Mouse (Mus musculus): ENCODE measurements around the gene Trak1. TPM values are rescaled to one million over a fixed set of nuclear protein-coding genes. Genes with fewer than 3 reads are reported as not detected.
A peak's percentile ranks its signal among the peaks of the same experiment; 100 is the strongest.

Trak1 gene
- polyA plus RNA-seq, 1 experiment, result 64.3 TPM

DNA sequence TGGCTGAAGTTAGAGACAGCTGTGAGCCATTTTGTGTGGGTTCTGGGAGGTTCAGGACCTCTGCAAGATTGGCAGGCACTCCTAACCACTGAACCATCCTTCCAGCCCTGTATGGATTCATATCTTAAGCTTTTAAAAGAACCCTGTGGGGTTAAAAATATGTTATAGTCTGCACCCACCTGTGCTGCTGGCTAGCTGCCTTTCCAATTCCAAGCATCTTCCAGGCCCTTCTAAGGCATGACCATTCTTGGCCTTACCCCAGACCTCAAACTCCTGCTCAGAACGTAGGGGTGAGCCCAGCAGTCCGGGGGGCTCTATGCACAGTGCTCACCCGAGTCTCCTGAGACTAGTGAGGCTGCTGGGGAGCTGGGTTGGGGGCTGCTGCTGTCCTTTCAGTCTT is 121.7 kb downstream of the Trak1 start:
- peaks cover 14% of the 10 kb centered on the region for H3K4me1 ChIP-seq (ENCODE audit: control insufficient read depth, insufficient read depth, insufficient read length, low read length)
- no peak overlapping the region for H3K4me3 ChIP-seq (ENCODE audit: insufficient read depth, low read depth, low read length)
- H3K27ac ChIP-seq (replicated peaks; ENCODE audit: low read depth, low read length), result no peak overlapping the region

DNA sequence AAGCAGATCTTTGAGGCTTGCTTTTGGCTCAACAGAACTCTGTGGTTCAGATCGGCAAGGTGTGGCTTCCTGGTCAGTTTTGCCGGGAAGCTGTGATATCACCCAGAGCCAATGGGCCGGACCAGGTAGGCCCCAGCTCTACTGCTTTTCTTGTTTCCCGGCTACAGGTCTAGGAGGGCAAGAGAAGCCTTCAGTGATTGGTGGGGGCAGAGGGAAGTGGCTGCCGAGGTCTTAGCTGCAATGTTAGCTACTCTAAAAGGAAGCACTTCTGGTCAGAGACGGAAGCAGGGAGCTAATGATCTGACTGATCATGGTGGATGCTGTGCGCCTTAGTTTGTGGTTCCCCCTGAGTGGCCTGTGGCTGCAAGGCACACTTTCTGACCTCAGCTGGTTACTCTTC is 122.3 kb downstream of the Trak1 start:
- no peak overlapping the region for H3K4me3 ChIP-seq (ENCODE audit: insufficient read depth, low read depth, low read length)
- H3K4me1 ChIP-seq (ENCODE audit: control insufficient read depth, insufficient read depth, insufficient read length, low read length), result peaks cover 20% of the 10 kb centered on the region
- no peak overlapping the region for H3K27ac ChIP-seq (replicated peaks; ENCODE audit: low read depth, low read length)

DNA sequence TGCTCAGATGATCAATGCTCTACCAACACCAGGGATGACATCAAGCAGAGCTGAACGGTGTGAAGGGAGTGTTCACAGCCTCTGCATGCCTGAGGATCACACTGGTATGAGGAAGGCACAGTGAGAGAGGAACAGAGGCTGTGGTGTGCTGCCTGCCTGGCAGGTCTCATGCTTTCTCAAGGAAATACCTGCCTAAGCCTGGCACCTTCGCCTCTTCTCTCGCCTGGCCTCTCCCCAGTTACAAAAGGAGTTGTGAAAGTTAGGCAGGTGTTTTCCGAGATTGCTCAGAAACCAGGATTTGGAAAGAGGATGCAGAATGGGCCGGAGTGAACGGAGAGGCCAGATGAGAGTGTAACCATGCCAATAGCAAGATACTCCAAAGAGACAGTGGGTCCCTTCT is 123.5 kb downstream of the Trak1 start:
- peaks cover 24% of the 10 kb centered on the region for H3K4me1 ChIP-seq (ENCODE audit: control insufficient read depth, insufficient read depth, insufficient read length, low read length)
- no peak overlapping the region for H3K27ac ChIP-seq (replicated peaks; ENCODE audit: low read depth, low read length)
- no peak overlapping the region for H3K4me3 ChIP-seq (ENCODE audit: insufficient read depth, low read depth, low read length)

DNA sequence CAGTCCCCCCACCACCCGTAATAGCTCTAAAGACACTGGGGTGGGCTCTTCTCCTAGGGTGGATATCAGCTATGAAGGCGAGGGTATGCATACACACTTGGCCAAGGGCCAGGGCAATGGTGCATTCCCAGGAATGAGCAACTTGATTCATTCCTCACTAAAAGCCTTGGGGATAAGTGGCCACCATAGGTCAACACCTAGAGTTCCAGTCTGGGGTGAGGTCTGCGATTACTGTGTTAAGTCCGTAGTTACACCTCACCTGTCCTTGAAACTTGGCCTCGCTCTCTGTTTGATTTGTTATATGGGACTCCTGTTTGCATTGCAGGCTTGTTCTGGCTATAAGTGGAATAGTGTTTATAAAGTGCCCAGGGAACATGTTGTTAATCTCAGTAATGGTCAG is 125.1 kb downstream of the Trak1 start:
- Histone ChIP-seq H3K27ac (replicated peaks; ENCODE audit: low read depth, low read length) (no peak overlapping the region), H3K4me1 (ENCODE audit: control insufficient read depth, insufficient read depth, insufficient read length, low read length) (peaks cover 33% of the 10 kb centered on the region), H3K4me3 (ENCODE audit: insufficient read depth, low read depth, low read length) (no peak overlapping the region)

DNA sequence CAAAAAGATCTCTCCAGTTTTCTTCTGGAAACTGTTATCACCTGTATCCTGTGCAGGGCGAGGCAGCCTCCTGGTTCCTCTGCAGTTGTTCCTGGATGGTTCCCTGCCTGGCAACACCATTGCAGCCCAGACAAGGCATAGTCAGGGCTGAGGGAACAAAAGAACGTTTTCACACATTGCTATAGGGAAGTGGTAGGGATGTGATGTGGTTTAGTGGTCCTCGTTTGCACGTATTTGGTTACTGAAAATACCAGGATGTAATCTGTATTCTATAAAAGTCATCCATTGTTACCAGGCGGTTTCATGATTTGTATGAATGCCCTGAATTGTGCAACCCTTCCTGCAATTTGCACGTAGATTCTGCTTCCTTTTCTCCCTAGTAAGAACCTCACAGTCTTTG is 126.3 kb downstream of the Trak1 start:
- Histone ChIP-seq H3K4me3 (ENCODE audit: insufficient read depth, low read depth, low read length) (no peak overlapping the region), H3K4me1 (ENCODE audit: control insufficient read depth, insufficient read depth, insufficient read length, low read length) (peaks cover 36% of the 10 kb centered on the region), H3K27ac (replicated peaks; ENCODE audit: low read depth, low read length) (no peak overlapping the region)

DNA sequence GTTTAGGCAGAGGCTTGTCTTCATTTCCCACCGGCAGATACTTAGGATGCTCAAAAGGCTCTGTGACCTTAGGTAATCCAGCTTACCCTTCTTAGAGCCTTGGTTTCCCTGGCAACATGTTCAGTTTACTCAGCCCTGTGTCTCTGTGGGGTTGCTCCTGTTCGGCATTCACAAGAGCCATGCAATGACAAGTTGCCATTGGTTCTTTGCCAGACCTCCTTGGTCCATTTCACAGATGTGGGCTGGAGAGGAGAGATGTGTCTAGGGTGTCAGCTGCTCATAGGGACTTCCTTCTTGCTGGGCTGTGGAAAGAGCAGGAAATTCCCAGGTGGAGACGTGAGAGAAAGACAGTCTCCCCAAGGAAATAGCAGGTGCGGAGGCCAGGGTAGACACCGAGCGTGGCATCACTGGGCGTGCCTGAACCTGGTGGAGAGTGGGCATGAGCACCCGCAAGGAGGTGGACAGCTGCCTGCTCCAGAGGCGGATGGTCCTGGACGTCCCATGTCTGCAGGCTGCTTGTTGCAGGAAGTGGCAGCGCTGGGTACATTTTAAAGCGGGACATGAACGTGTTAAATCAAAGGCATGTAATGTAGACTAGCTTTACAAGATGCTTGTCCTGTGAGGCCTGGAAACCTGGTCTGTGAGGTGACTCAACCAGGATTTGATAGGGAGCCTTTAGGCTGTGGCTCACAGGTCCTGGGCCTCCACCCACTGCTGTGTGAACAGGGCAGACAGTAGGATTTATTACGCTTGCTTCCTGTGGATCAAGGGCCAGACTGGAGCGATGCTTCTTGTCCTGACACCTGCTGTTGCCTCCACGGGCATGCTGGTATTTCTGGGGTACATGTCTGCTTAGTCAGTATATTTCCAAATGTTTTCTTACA is 127.2 kb downstream of the Trak1 start:
- peaks cover 32% of the 10 kb centered on the region for H3K4me1 ChIP-seq (ENCODE audit: control insufficient read depth, insufficient read depth, insufficient read length, low read length)
- H3K4me3 ChIP-seq (ENCODE audit: insufficient read depth, low read depth, low read length), result no peak overlapping the region
- H3K27ac ChIP-seq (replicated peaks; ENCODE audit: low read depth, low read length), result no peak overlapping the region

DNA sequence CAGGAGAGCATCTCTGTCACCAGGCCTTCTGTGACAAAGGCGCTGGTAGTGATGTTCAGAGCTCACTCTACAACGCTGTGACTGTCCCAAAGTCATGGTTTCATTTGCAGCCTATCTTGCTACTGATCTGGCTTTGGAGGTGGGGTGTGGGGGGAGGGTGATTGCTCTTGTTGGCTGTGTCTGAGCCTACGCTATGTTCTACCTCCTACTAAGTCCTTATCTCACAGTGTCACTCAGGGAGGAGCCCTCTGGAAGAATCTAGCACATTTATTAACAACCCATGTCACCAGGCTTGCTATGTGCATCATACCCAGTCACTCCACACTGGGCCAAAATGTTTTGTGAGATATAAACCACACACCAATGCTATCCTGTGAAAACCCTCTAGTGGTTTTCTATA is 129.1 kb downstream of the Trak1 start:
- H3K27ac ChIP-seq (replicated peaks; ENCODE audit: low read depth, low read length), result no peak overlapping the region
- H3K4me1 ChIP-seq (ENCODE audit: control insufficient read depth, insufficient read depth, insufficient read length, low read length), result peaks cover 39% of the 10 kb centered on the region
- no peak overlapping the region for H3K4me3 ChIP-seq (ENCODE audit: insufficient read depth, low read depth, low read length)

DNA sequence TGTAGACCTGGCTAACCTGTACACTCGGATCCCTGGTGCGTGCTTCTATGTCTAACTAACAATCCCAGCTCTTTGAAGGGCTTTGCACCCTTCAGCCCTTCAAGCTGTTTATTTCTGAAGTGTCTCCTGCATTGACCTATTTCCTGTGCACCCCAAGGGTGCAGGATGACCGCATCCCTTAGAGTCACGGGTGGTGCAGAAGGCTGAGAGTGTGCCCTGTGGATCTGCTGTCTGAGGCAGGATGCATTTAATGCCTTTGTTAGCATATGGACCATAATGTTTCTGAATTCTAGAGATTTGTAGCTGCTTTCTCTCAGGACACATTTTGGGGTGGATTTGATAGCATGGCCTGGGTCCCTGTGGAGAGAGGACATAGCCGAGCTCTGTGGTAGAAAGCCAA is 129.6 kb downstream of the Trak1 start:
- peaks cover 39% of the 10 kb centered on the region for H3K4me1 ChIP-seq (ENCODE audit: control insufficient read depth, insufficient read depth, insufficient read length, low read length)
- H3K27ac ChIP-seq (replicated peaks; ENCODE audit: low read depth, low read length), result no peak overlapping the region
- H3K4me3 ChIP-seq (ENCODE audit: insufficient read depth, low read depth, low read length), result no peak overlapping the region

DNA sequence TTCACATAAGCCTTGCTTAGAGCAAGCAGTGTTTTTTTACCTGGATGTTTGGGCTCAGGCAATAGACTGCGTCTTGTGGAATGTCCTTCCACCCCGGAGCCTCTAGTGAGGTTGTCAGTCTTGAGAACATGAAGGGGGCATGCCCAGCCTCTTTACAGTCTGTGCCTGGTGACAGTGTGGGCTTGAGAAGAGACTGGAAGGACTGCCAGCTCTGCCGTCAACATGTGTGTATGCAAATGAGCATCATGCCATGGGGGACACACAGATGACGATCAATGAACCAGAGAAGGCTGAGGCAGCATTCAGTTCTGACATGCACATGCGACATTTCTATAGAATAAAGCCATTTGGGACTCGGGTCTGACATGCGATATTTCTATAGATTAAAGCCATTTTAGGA is 132.3 kb downstream of the Trak1 start:
- Histone ChIP-seq H3K4me3 (ENCODE audit: insufficient read depth, low read depth, low read length) (no peak overlapping the region), H3K27ac (replicated peaks; ENCODE audit: low read depth, low read length) (no peak overlapping the region), H3K4me1 (ENCODE audit: control insufficient read depth, insufficient read depth, insufficient read length, low read length) (peaks cover 44% of the 10 kb centered on the region)

DNA sequence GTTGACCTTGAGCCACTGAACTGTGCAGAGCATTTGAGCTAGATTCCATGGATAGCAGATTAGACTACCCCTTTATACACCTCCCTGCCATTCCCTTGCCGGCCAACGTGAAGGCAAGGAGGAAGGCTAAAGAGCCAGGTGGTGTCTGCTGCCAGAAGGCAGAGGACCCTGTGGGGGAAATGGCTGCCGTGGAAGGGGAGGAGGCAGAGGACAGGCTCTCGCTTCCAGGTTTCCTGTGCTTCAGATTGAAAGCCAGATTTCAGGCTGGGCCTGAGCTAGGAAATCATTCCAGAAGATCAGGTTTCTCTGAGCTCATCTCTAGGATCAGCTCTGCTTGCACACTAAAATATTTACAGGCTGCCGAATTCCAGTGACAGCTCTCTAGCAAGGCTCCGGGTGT is 133.1 kb downstream of the Trak1 start:
- H3K4me1 ChIP-seq (ENCODE audit: control insufficient read depth, insufficient read depth, insufficient read length, low read length), result peaks cover 43% of the 10 kb centered on the region
- no peak overlapping the region for H3K4me3 ChIP-seq (ENCODE audit: insufficient read depth, low read depth, low read length)
- H3K27ac ChIP-seq (replicated peaks; ENCODE audit: low read depth, low read length), result no peak overlapping the region

DNA sequence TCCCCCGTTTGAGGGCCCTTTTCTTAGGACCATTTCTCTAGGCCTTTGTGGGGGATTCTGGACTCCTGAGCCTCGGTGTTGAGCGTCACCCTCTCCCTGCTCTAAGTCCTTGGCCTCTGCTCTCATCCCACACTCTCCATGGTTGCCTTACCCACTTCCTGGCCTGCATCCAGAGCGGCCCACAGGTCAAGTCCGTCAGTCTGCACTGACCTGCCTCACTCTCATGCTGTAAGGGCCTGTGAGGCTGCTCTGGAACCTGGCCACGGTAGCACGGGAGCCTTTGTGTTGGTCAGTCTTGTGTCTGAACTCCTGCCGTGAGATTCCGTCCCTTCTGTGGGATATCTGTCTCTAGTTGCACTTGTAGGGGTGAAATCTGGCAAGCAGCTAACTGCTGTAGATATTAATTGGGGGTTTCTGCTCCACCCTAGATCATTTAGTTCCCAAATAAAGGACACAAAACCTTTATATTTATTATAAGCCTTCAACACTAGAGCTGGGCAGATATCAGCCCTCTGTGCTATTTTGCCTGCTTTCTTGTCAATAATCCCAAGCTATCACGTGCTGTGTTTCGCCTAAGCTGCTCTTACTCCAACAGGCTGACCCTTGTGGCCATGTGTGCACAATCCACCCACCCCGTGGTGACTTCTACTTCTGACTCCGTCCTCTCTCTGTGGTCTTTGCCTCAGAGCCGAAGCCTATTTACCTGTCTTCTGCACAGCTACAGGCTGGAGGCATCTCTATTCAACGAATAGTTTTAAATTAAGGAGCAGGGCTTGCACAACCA is 136.6 kb downstream of the Trak1 start:
- 0 out of 2 replicates have a peak overlapping the region, but pooled peaks have one; percentile 13 for H3K27ac ChIP-seq (replicated peaks; ENCODE audit: low read depth, low read length)
- no peak overlapping the region for H3K4me3 ChIP-seq (ENCODE audit: insufficient read depth, low read depth, low read length)
- peaks cover 39% of the 10 kb centered on the region for H3K4me1 ChIP-seq (ENCODE audit: control insufficient read depth, insufficient read depth, insufficient read length, low read length)

DNA sequence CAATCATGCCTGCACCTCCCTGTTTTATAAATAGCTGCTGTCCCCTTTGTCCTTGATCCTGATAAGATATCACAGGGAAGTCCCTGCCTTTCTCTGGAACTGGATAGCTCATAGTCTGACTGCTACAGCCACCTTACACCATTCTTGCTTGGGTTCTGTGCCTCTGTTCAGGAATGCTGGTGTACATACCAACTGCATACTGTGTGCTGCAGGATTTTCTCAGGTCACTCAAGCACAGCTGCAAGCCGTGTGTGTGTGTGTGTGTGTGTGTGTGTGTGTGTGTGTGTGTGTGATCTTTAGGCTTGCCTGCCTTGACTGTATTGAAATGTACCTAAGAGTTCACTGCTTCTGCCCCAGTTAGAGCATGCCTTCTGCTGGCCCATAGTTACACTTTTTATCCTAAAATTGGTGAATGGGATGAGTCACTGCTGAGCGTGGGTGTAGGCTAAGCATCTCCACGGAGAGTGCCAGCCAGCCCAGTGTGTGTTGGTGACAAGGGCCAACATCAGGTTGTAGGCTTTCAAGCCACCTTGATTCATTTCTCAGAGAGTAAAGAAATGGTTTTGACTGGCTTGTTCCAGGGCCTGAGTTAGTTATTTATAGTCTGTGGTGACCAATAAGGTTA is 138.1 kb downstream of the Trak1 start:
- peak overlapping the region; percentile 41 for H3K27ac ChIP-seq (replicated peaks; ENCODE audit: low read depth, low read length)
- peaks cover 33% of the 10 kb centered on the region for H3K4me1 ChIP-seq (ENCODE audit: control insufficient read depth, insufficient read depth, insufficient read length, low read length)
- no peak overlapping the region for H3K4me3 ChIP-seq (ENCODE audit: insufficient read depth, low read depth, low read length)

DNA sequence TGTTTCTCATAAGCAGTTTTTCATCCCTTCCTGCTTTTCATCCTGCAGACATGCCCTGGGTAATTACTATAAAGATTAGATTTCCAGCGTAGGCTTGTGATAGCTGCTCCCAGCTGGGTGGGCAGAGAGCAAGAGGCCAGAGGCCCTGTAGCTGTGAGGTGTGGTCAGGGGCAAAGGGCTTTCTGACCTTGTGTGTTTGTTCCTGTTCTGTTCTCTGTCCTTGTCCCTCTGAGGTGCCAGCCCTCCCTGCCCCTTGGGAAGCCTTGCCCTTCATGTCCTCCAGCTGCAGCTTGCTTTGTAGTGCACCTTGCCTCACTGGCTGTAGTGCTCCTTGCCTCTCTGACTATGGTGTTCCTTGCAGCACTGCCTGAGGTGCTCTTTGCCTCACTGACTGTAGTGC is 139.2 kb downstream of the Trak1 start:
- Histone ChIP-seq H3K4me3 (ENCODE audit: insufficient read depth, low read depth, low read length) (no peak overlapping the region), H3K4me1 (ENCODE audit: control insufficient read depth, insufficient read depth, insufficient read length, low read length) (peaks cover 31% of the 10 kb centered on the region), H3K27ac (replicated peaks; ENCODE audit: low read depth, low read length) (no peak overlapping the region; the same call in 1 of the 2 replicates)

DNA sequence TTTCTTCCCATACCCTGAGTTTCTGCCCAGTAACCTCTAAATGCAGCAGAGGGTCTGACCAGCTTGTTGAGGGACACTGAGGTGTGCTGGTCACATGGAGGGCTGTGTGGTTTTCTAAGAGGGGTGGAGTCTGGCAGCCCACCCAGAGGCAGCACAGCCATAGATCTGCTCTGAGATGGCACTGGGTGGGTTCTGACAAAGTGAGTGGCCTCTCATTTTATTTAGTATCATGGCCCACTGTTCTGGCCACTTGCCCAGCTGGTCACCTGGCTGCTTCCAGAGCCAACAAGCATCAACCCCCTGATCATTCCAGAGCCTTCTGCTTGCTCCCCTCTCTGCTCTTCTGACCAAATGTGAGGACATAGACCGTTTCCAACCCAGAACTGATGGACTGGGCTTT is 144.8 kb downstream of the Trak1 start:
- H3K4me1 ChIP-seq (ENCODE audit: control insufficient read depth, insufficient read depth, insufficient read length, low read length), result no peaks in the 10 kb centered on the region
- H3K4me3 ChIP-seq (ENCODE audit: insufficient read depth, low read depth, low read length), result no peak overlapping the region
- no peak overlapping the region for H3K27ac ChIP-seq (replicated peaks; ENCODE audit: low read depth, low read length)

DNA sequence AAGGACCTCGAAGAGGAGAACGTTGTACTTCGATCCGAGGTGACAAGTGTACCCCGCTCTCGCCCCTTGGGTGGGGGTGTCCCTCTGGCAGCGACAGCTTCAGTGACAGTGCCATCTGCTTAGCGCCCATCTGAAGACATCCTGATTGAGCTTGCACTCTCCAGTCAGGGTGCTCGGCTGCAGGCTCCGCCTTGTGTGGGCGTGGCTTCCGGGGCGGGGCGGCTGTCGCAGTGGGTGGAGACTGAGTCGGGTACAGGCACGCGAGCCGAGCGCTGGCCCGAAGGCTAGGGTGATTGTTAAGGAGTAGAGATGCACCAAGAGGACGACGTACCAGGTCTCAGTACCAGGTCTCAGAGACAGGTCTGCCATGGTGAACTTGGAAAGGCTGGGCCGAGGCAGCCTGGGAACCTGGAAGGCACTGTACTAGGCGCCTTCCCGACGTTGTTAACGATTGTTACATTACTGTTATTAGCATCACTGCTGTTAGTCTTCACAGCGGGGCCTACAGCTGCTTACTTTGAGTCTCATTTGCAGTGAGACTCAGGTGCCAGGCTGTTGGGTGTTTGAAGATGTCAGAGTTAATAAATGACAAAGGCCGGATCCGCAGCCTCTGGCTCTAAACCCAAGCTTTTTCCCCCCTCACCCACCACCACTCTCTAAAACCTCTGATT is 146.5 kb downstream of the Trak1 start:
- Histone ChIP-seq H3K27ac (replicated peaks; ENCODE audit: low read depth, low read length) (no peak overlapping the region), H3K4me3 (ENCODE audit: insufficient read depth, low read depth, low read length) (no peak overlapping the region), H3K4me1 (ENCODE audit: control insufficient read depth, insufficient read depth, insufficient read length, low read length) (no peaks in the 10 kb centered on the region)

Measured in brown adipose tissue, adult 24 weeks (tissue).